Mouse (Mus musculus) kidney, embryonic 16.5 days (tissue): ENCODE results near the gene Ccdc170. TPM values are rescaled to one million over a fixed set of nuclear protein-coding genes. Genes with fewer than 3 reads are reported as not detected.
"Not testable (repeated sequence)": the region's sequence is repeated elsewhere in the genome, so short reads cannot be mapped to it uniquely, and the experiment has no call there.

ENCODE experiments used
- ATAC-seq: fragments of 200-750 bp; cut with Nextera tagmentation; 2 replicates; pipeline ENCODE4 v1.8.0; 2017; ENCODE audit warnings: moderate TSS enrichment; ENCODE audit not compliant: low FRiP score, low TSS enrichment
- H3K27ac ChIP-seq: fragments of 300-500 bp; sonication (generic); 2 replicates; pipeline ENCODE4 v1.5.1; 2014; ENCODE audit warnings: low read length
- H3K27me3 ChIP-seq: fragments of 300-500 bp; sonication (generic); 2 replicates; pipeline ENCODE4 v1.6.1; 2014; ENCODE audit warnings: low read length, control low read depth, mixed read lengths; ENCODE audit not compliant: insufficient read depth
- H3K36me3 ChIP-seq: fragments of 300-500 bp; sonication (generic); 2 replicates; pipeline ENCODE4 v1.6.1; 2014; ENCODE audit warnings: low read length, control low read depth, mixed read lengths; ENCODE audit not compliant: insufficient read depth
- H3K4me1 ChIP-seq: fragments of 300-500 bp; sonication (generic); 2 replicates; pipeline ENCODE4 v1.6.1; 2014; ENCODE audit warnings: low read length, control low read depth, mixed read lengths; ENCODE audit not compliant: insufficient read depth
- H3K4me2 ChIP-seq: fragments of 300-500 bp; sonication (generic); replicated peaks from 2 replicates; pipeline ENCODE4 v1.6.1; 2014; ENCODE audit warnings: low read depth, low read length
- H3K4me3 ChIP-seq: fragments of 300-500 bp; sonication (generic); 2 replicates; pipeline ENCODE4 v1.5.1; 2014; ENCODE audit warnings: mild to moderate bottlenecking, low read length
- H3K9ac ChIP-seq: fragments of 300-500 bp; sonication (generic); replicated peaks from 2 replicates; pipeline ENCODE4 v1.6.1; 2014; ENCODE audit warnings: low read length
- H3K9me3 ChIP-seq: fragments of 300-500 bp; sonication (generic); 2 replicates; pipeline ENCODE4 v1.6.1; 2016; ENCODE audit warnings: low read length, control low read depth
- WGBS: fragments of 180-500 bp; shearing (Covaris S2); extraction: QIAGEN DNeasy Blood & Tissue Kit; methylation state at CpG from one replicate; pipeline ENCODE4 v1.1.7; 2014; 5-methylcytosine and 5-hydroxymethylcytosine counted together
- polyA plus RNA-seq: library from polyadenylated mRNA; unstranded; fragments of >200 nt; fragmentation: Nextera tagmentation; extraction: Ambion mirVana; gene quantifications from 2 replicates; pipeline ENCODE4 v1.2.1, GENCODE M21; 2015

Gene Ccdc170
- 2.2 and 3.9 TPM in 2 replicates for polyA plus RNA-seq

DNA sequence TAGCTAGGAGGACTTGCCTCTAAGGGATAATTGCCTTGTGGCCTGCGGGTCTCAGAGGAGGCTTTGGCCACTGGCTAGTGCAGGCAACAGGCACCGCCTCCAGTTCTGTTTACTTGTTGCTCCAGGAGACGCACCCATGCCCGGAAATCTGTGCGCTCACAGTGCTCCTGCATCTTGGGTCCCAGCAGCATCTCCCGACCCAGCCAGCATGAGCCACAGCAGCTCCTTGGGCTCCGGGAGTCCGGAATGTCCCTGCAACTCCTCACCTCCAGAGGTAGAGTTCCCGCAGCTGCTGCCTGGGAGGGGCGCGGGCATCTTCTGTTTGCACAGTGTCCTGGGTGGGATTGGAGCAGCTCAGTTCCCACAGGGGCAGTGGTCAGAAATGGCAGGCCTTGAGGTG is at the start of gene Ccdc170:
TSS of gene Ccdc170 (plus strand) at position 148 of the 400 bp plus-strand sequence.
- Histone ChIP-seq H3K4me1 (no peaks in the 10 kb centered on the region), H3K27me3 (no peaks in the 10 kb centered on the region), H3K4me3 (no peak within 1 kb of the TSS), H3K9ac (no peak within 1 kb of the TSS), H3K4me2 (no peak within 1 kb of the TSS; the same call in 1 of the 2 replicates), H3K36me3 (no peaks in the 10 kb centered on the region), H3K9me3 (no peaks in the 10 kb centered on the region), H3K27ac (no peak within 1 kb of the TSS)
- peak; percentile 15; the same call in 1 of the 2 replicates for ATAC-seq
- 44% methylated on average over 11 of the region's 11 CpGs for WGBS

DNA sequence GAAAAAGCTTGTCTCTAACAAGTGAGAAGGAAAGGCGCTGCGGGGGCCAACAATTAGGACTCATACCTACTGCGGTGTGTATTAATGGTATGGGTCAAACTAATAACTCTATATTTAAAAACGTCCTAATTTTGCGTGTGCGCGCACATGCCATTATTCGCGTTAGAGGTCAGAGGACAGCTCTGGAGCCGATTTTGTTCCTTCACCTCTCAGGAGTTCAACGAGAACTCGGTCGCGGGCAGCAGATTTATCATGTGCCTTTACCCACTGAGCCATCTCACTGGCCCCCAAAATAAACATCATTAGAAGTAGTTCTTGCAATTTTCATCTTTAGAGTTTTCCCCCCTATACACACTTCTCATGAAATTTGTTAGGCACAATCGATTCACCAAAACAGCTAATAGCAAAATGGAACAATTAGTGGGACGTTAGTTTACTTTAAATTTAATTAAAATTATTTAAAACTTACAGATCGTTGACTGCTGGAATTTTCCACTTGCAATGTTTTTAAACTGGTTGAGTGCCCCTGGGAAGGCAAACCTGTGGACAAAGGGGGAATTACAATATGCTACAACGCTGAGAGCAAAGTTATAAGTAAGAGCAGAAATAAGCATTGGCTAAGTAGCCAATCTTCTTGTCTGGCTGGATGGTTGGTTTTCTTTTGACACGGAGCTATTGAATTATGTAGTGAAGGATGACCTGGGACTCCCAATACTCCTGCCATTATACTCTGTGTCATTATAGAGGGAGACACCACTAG is 49.1 kb upstream of the Ccdc170 start:
- no peaks in the 10 kb centered on the region for H3K27me3 ChIP-seq
- H3K9me3 ChIP-seq: no peaks in the 10 kb centered on the region
- WGBS: 8% methylated on average over 19 of the region's 19 CpGs
- peak overlapping the region; percentile 72 for H3K4me3 ChIP-seq
- ATAC-seq: no peak
- peaks cover 13% of the 10 kb centered on the region for H3K36me3 ChIP-seq
- H3K27ac ChIP-seq: peak overlapping the region; percentile 95
- H3K4me2 ChIP-seq: peak overlapping the region; percentile 63
- peak overlapping the region; percentile 80 for H3K9ac ChIP-seq
- peaks cover 27% of the 10 kb centered on the region for H3K4me1 ChIP-seq

DNA sequence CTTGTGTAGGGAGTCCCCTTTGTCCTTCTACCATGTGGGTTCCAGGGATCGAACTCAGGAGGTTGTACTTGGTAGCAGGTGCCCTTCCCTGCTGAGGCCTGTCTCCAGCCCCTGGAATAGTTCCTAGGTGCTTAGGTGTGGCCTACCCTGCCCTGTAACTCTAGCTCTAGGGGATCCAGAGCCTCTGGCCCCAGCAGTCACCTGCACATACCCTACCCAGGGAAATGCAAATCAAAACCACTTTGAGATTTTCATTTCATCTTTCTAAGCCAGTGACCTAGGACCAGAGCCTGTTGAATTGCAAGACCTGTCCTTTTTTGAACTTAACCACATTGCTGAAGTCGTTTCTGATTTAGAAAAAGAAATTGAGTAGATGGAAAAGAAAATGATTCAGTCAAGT is 48.4 kb upstream of the Ccdc170 start:
- H3K4me2 ChIP-seq: peak overlapping the region; percentile 63
- 90% methylated on average over 2 of the region's 2 CpGs for whole genome bisulfite sequencing
- 0 out of 2 replicates have a peak overlapping the region, but pooled peaks have one; percentile 14 for H3K27ac ChIP-seq

DNA sequence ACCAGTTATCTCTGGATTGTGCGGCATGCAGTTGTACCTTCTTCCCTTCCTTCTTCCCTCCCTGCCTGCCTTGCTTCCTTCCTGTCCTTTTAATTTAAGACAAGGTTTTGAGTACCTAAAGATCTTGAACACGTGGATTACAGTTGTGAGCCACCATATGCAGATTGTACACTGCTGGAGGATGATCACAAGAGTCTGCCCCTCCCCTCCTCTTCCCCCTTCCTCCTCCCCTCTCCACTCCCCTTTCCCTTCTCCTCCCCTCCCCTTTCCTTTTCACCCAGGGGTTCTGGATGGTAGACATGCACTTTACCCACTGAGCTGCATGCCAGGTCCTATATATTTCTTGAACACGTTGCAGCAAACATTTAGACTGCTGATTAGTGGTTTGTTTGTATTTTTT is 46.9 kb upstream of the Ccdc170 start:
- no peak overlapping the region for H3K4me3 ChIP-seq
- H3K9ac ChIP-seq: no peak overlapping the region
- no peaks in the 10 kb centered on the region for H3K27me3 ChIP-seq
- H3K4me1 ChIP-seq: peaks cover 16% of the 10 kb centered on the region
- no peak overlapping the region for H3K4me2 ChIP-seq
- H3K9me3 ChIP-seq: no peaks in the 10 kb centered on the region
- no peak overlapping the region for H3K27ac ChIP-seq
- peaks cover 21% of the 10 kb centered on the region for H3K36me3 ChIP-seq
- 83% methylated on average over 3 of the region's 3 CpGs for WGBS
- no peak for ATAC-seq

More for the DNA sequence above, 48.4 kb upstream of the Ccdc170 start:
- not testable (repeated sequence) for H3K9ac ChIP-seq, H3K36me3 ChIP-seq, ATAC-seq, H3K27me3 ChIP-seq, H3K9me3 ChIP-seq
- Histone ChIP-seq H3K4me1 (peaks cover 27% of the 10 kb centered on the region), H3K4me3 (peak overlapping the region; percentile 72; the same call in 1 of the 2 replicates)

DNA sequence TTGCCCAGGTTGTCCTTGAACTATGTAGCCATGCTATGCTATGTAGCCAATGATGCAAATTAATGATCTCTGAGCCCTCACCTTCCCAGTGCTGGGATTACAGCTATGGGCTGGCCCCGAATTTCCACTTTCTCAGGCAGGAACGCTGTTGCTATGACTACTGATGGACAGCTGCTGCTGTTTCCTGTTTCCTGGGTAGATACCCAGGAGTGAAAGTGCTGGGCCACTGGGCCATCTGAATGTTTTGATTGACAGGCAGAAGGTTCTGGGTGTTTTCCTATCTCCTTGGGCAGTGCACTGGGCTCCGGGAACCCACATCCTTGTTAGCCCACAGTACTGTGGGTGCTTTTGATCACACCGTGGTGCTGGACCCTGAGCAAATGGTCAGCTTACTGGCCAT is 25.9 kb upstream of the Ccdc170 start:
- H3K27me3 ChIP-seq: no peaks in the 10 kb centered on the region
- no peaks in the 10 kb centered on the region for H3K4me1 ChIP-seq
- WGBS: 68% methylated on average over 4 of the region's 4 CpGs
- H3K36me3 ChIP-seq: peaks cover 26% of the 10 kb centered on the region
- H3K9me3 ChIP-seq: no peaks in the 10 kb centered on the region
- 0 out of 2 replicates have a peak, but pooled peaks have one; percentile 35 for ATAC-seq
- H3K9ac ChIP-seq: no peak overlapping the region
- H3K4me2 ChIP-seq: no peak overlapping the region
- no peak overlapping the region for H3K4me3 ChIP-seq
- H3K27ac ChIP-seq: no peak overlapping the region

DNA sequence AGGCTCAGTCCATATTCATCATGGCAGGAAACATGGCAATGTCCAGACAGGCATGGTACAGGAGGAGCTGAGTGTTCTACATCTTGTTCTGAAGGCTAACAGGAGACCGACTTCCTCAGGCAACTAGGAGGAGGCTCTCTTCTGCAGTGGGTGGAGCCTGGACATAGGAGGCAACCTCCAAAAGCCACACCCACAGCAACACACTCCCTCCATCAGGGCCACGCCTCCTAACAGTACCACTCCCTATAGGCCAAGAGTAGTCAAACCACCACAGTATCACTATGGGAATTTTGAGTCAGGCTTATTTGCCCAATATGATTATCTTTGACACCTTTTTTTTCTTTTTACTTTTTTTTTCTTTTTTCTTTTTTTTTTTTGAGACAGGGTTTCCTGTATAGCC is 22.1 kb upstream of the Ccdc170 start:
- H3K36me3 ChIP-seq: peaks cover 6% of the 10 kb centered on the region; the same call in 1 of the 2 replicates
- H3K27me3 ChIP-seq: no peaks in the 10 kb centered on the region
- no peaks in the 10 kb centered on the region for H3K9me3 ChIP-seq
- H3K9ac ChIP-seq: no peak overlapping the region
- H3K4me1 ChIP-seq: no peaks in the 10 kb centered on the region
- H3K27ac ChIP-seq: no peak overlapping the region
- H3K4me3 ChIP-seq: no peak overlapping the region
- no peak for ATAC-seq
- 95% methylated on average over 2 of the region's 2 CpGs for WGBS
- no peak overlapping the region for H3K4me2 ChIP-seq

DNA sequence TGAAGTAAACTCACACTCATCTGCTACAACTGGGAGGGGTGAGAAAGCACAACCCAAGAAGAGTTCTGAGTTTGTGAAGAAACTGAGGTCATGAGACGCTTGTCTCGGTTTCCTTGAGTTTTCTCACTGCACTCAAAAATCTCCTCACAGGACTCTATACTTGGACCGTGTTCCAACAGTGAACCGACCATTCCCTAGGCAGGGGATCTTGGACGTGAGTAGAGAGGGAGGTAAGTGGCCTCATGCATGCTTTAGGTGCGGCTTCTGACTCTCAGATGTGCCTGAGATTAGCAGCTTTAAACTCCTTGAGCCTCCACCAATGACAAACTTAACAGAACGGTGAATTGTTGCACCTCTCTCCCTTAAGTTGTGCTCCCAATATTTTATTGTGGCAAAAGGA is 16.5 kb upstream of the Ccdc170 start:
- ATAC-seq: no peak
- 74% methylated on average over 7 of the region's 7 CpGs for WGBS

DNA sequence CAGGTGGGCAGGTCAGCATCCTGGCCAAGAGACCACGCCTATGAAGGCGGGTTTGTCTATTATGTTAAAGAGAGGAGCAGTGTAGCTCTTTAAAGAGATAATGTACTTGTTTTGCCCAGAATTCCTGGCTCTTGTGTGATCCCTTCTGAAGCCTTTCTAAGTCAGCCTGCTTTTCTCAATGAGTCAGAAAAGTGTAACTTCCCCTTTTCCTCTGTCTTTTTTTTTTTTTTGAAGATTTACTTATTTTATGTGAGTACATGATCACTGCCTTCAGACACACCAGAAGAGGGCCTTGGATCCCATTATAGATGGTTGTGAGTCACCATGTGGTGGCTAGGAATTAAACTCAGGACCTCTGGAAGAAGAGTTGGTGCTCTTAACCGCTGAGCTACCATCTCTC is 12.9 kb upstream of the Ccdc170 start:
- Histone ChIP-seq H3K4me1 (no peaks in the 10 kb centered on the region), H3K4me3 (no peak overlapping the region), H3K9me3 (no peaks in the 10 kb centered on the region), H3K36me3 (no peaks in the 10 kb centered on the region), H3K27me3 (no peaks in the 10 kb centered on the region), H3K4me2 (no peak overlapping the region), H3K27ac (no peak overlapping the region), H3K9ac (no peak overlapping the region)
- WGBS: 82% methylated on average over 3 of the region's 3 CpGs
- ATAC-seq: no peak

More for the DNA sequence above, 16.5 kb upstream of the Ccdc170 start:
- H3K27me3 ChIP-seq: no peaks in the 10 kb centered on the region
- no peak overlapping the region for H3K9ac ChIP-seq
- no peaks in the 10 kb centered on the region for H3K4me1 ChIP-seq
- H3K4me3 ChIP-seq: no peak overlapping the region
- no peak overlapping the region for H3K4me2 ChIP-seq
- H3K9me3 ChIP-seq: no peaks in the 10 kb centered on the region
- no peak overlapping the region for H3K27ac ChIP-seq
- H3K36me3 ChIP-seq: no peaks in the 10 kb centered on the region

DNA sequence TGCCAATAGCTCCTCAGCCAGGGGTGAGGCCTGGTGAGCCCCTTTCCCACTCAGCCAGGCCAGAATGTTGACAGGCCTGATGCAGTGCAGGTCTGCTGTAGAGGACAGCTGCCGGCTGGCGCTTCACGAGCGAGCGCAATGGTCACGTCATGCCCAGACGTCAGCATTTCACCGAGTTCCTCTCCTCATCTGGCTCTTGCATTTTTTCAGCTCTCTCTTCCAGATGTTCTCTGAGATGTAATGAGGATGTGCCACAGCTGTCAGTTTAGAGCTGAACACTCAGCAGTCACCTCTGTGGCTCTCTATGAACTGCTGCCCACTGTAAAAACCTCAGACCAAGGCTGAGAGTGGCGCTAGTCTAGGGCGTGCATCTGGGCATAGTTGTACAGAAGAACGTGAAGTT is 8.7 kb upstream of the Ccdc170 start:
- H3K4me3 ChIP-seq: no peak overlapping the region
- 87% methylated on average over 11 of the region's 11 CpGs for WGBS
- 0 out of 2 replicates have a peak, but pooled peaks have one; percentile 15 for ATAC-seq
- no peak overlapping the region for H3K27ac ChIP-seq
- H3K4me1 ChIP-seq: no peaks in the 10 kb centered on the region
- H3K9me3 ChIP-seq: no peaks in the 10 kb centered on the region
- H3K36me3 ChIP-seq: no peaks in the 10 kb centered on the region
- no peak overlapping the region for H3K4me2 ChIP-seq
- no peak overlapping the region for H3K9ac ChIP-seq
- no peaks in the 10 kb centered on the region for H3K27me3 ChIP-seq

DNA sequence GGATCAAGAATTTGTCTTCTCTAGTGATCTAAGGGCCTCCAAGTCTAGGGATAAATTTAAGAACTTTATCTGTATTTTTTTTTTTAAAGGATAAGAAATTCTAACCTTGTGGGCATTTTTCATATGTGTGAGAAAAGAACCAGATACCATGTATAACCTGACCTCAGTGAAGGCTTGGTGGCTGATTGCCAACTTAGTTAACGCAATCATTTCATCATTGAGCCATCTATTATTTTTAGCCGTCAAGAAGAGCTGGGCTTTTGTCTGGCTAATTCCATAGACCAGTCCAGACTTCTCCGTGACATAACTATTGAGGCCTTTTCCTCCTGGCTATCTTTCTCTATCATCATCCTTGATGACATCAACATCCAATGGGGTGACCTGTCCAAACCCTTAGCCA is 6.9 kb upstream of the Ccdc170 start:
- Histone ChIP-seq H3K4me3 (no peak overlapping the region), H3K36me3 (no peaks in the 10 kb centered on the region), H3K27ac (no peak overlapping the region), H3K4me1 (no peaks in the 10 kb centered on the region), H3K27me3 (no peaks in the 10 kb centered on the region), H3K9ac (no peak overlapping the region), H3K4me2 (no peak overlapping the region), H3K9me3 (no peaks in the 10 kb centered on the region)
- 89% methylated on average over 3 of the region's 3 CpGs for WGBS
- ATAC-seq: no peak
